Mouse (Mus musculus): Measurements from ENCODE around the gene Grhl3. TPM values are rescaled to one million over a fixed set of nuclear protein-coding genes. Genes with fewer than 3 reads are reported as not detected.
A peak's percentile ranks its signal among the peaks of the same experiment; 100 is the strongest.

The Grhl3 gene
- polyA plus RNA-seq, 1 experiment from 2014 or later, result 0.55 TPM

DNA sequence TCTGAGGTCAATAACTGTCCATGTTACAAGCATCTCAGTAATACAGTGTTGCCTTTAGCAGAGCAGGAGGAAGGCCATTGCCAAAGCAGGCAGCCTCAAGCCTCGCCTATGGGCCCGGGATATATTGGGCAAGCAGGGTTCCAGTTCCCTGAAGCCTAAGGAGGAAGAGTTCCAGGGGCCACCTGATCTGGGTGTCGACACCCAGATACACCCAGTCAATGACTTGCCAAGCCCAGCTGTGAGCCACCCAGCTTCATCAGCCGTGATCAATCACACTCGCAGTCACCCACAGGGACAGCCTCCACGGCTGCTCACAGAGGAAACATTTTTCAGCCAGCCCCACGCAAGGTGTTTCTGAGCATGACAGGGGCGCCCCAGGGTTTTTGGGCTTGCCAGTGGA lies 5.9 kb downstream of the Grhl3 start:
- Histone ChIP-seq H3K27ac (ENCODE audit: low read depth, low read length) (no peak overlapping the region), H3K4me3 (ENCODE audit: low read depth, low read length) (no peak overlapping the region), H3K4me2 (ENCODE audit: low read length) (no peak overlapping the region), H3K9me3 (replicated peaks; ENCODE audit: control insufficient read depth, low read length) (no peaks in the 10 kb centered on the region), H3K36me3 (ENCODE audit: control insufficient read depth, insufficient read depth, low read length) (no peaks in the 10 kb centered on the region), H3K9ac (ENCODE audit: low read length) (no peak overlapping the region), H3K27me3 (replicated peaks; ENCODE audit: control insufficient read depth, insufficient read depth, low read length) (peaks cover 7% of the 10 kb centered on the region), H3K4me1 (ENCODE audit: control insufficient read depth, insufficient read depth, low read length) (peaks cover 25% of the 10 kb centered on the region)
- 75% methylated on average over 8 of the region's 8 CpGs for whole genome bisulfite sequencing
- no peak for DNase-seq (ENCODE audit: low spot score)
- no peak for ATAC-seq

DNA sequence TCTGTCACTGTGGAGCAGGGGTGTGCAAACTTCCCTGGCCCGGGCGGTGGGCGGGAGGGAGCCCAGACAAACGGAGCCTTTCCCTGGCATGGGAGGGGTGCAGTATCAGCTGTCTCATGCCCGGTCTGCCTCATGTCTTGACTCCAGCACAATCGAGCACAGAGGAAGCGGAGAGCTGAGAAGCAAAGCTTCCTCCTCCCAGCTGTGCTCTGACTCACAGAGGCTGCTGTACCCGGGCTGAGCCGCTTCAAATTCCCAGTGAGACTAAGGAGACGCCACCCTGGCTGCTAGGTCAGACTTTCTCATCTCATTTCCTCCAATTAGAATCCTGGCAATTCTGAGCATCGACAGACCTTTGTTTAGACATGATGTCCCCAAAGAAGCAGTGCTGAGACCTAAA lies 6.4 kb downstream of the Grhl3 start:
- ATAC-seq, result no peak
- H3K4me3 ChIP-seq (ENCODE audit: low read depth, low read length), result no peak overlapping the region
- WGBS, result 55% methylated on average over 11 of the region's 11 CpGs
- no peak overlapping the region for H3K4me2 ChIP-seq (ENCODE audit: low read length)
- DNase-seq (ENCODE audit: low spot score), result no peak
- H3K9me3 ChIP-seq (replicated peaks; ENCODE audit: control insufficient read depth, low read length), result no peaks in the 10 kb centered on the region
- no peaks in the 10 kb centered on the region for H3K36me3 ChIP-seq (ENCODE audit: control insufficient read depth, insufficient read depth, low read length)
- no peak overlapping the region for H3K27ac ChIP-seq (ENCODE audit: low read depth, low read length)
- peaks cover 23% of the 10 kb centered on the region for H3K4me1 ChIP-seq (ENCODE audit: control insufficient read depth, insufficient read depth, low read length)
- no peak overlapping the region for H3K9ac ChIP-seq (ENCODE audit: low read length)
- H3K27me3 ChIP-seq (replicated peaks; ENCODE audit: control insufficient read depth, insufficient read depth, low read length), result peaks cover 3% of the 10 kb centered on the region

DNA sequence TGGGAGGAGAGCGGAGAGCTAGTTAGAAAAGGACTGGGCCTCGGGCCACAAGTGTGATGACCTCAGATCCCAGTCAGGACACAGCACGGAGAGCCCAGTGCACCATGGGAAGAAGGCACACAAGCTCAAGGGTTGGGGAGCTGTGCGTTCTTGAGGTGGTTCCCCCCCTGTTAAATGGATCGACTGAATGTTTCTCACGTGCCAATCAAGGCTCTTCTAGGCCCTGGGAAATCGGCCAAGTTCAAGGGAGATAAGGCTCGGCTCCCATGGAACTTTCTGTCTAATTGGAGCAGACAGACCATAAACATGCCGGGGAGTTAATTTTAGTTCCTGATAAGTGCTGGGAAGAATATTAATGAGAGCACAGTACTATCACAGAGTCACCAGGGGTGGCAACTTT lies 8.0 kb downstream of the Grhl3 start:
- H3K4me3 ChIP-seq (ENCODE audit: low read depth, low read length), result no peak overlapping the region
- H3K4me1 ChIP-seq (ENCODE audit: control insufficient read depth, insufficient read depth, low read length), result peaks cover 18% of the 10 kb centered on the region
- no peak overlapping the region for H3K27ac ChIP-seq (ENCODE audit: low read depth, low read length)
- no peak overlapping the region for H3K4me2 ChIP-seq (ENCODE audit: low read length)
- H3K36me3 ChIP-seq (ENCODE audit: control insufficient read depth, insufficient read depth, low read length), result no peaks in the 10 kb centered on the region
- WGBS, result 23% methylated on average over 9 of the region's 9 CpGs
- ATAC-seq, result no peak
- peak; percentile 61 for DNase-seq (ENCODE audit: low spot score)
- no peak overlapping the region for H3K9ac ChIP-seq (ENCODE audit: low read length)
- no peaks in the 10 kb centered on the region; the same call in 1 of the 2 replicates for H3K27me3 ChIP-seq (replicated peaks; ENCODE audit: control insufficient read depth, insufficient read depth, low read length)
- no peaks in the 10 kb centered on the region for H3K9me3 ChIP-seq (replicated peaks; ENCODE audit: control insufficient read depth, low read length)

DNA sequence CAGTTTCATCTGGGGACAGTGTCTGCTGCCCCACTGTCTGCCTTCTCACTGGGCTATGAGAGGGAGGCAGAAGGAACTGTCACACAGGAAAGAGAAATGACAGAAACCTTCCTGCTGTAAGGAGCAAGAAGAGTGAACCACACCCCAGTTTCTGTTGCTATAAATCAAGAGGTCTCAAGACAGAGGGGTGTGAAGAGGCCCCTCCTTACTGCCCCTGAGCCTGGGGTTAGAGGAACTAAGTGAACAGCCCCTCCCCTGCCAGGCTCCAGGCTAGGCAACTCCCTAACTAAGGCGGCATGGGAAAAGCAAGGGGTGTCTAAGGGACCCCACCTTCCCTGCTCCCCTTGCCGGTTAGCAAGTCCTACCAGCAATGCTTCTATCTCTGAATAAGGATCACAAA lies 9.6 kb downstream of the Grhl3 start:
- Histone ChIP-seq H3K9me3 (replicated peaks; ENCODE audit: control insufficient read depth, low read length) (no peaks in the 10 kb centered on the region), H3K4me2 (ENCODE audit: low read length) (no peak overlapping the region), H3K9ac (ENCODE audit: low read length) (no peak overlapping the region), H3K27ac (ENCODE audit: low read depth, low read length) (no peak overlapping the region), H3K4me1 (ENCODE audit: control insufficient read depth, insufficient read depth, low read length) (peaks cover 6% of the 10 kb centered on the region; the same call in 1 of the 2 replicates), H3K4me3 (ENCODE audit: low read depth, low read length) (no peak overlapping the region), H3K27me3 (replicated peaks; ENCODE audit: control insufficient read depth, insufficient read depth, low read length) (no peaks in the 10 kb centered on the region), H3K36me3 (ENCODE audit: control insufficient read depth, insufficient read depth, low read length) (no peaks in the 10 kb centered on the region)
- 62% methylated on average over 2 of the region's 2 CpGs for WGBS
- no peak for DNase-seq (ENCODE audit: low spot score)
- ATAC-seq, result no peak

DNA sequence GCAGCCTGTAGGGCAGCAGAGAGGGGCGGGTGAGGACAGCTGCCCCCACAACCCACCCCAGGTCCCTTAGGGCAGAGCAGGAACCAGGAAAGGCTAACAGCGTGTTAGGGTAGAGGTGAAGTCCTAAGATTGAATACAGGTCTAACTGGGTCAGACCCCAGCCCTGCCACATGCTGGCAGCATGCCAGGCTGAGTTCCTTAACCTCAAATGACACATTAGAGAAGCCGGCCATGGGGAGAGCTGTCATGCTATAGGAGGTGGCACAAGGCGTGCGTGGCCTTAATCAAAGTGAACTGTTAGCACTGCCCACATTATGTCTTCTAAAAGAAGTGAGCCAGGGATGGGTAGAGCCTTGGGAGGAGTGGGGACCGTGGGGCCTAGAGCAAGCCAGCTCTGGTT lies 24.1 kb downstream of the Grhl3 start:
- peaks cover 16% of the 10 kb centered on the region for H3K4me1 ChIP-seq (ENCODE audit: control insufficient read depth, insufficient read depth, low read length)
- no peak overlapping the region for H3K4me3 ChIP-seq (ENCODE audit: low read depth, low read length)
- H3K4me2 ChIP-seq (ENCODE audit: low read length), result no peak overlapping the region
- 0 out of 2 replicates have a peak, but pooled peaks cover 5% of the 10 kb centered on the region for H3K27me3 ChIP-seq (replicated peaks; ENCODE audit: control insufficient read depth, insufficient read depth, low read length)
- H3K9me3 ChIP-seq (replicated peaks; ENCODE audit: control insufficient read depth, low read length), result no peaks in the 10 kb centered on the region
- H3K27ac ChIP-seq (ENCODE audit: low read depth, low read length), result no peak overlapping the region
- H3K9ac ChIP-seq (ENCODE audit: low read length), result no peak overlapping the region
- DNase-seq (ENCODE audit: low spot score) (no peak), ATAC-seq (no peak)
- 69% methylated on average over 6 of the region's 6 CpGs for WGBS
- no peaks in the 10 kb centered on the region for H3K36me3 ChIP-seq (ENCODE audit: control insufficient read depth, insufficient read depth, low read length)

DNA sequence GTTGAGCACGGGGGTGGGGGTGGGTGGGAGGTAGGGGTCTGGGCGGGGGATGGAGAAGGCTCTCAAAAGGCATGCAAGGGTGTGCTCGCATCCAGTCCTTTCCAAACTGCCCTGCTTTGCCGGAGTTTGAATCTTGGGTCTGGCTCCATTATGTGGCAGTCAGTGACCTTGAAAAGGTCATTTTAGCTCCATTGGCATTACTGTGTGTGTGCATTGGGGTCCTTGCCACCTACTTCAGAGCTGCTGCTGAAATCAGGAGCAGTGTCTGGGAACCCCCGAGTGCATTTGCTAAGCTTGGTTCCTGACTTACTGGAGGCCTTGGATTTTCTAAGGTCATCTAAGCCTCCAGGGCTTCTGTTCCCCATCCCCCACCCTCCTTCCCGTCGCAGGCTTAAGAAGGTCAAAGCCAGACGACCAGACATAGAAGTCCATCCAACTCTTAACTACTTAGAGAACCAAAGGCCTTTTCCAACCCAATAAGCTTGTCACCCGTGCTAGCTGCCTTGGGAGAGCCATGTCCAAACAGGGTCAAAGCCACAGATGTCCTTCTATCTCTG lies 24.8 kb downstream of the Grhl3 start:
- no peak overlapping the region for H3K9ac ChIP-seq (ENCODE audit: low read length)
- no peak overlapping the region for H3K27ac ChIP-seq (ENCODE audit: low read depth, low read length)
- H3K4me1 ChIP-seq (ENCODE audit: control insufficient read depth, insufficient read depth, low read length), result peaks cover 16% of the 10 kb centered on the region

DNA sequence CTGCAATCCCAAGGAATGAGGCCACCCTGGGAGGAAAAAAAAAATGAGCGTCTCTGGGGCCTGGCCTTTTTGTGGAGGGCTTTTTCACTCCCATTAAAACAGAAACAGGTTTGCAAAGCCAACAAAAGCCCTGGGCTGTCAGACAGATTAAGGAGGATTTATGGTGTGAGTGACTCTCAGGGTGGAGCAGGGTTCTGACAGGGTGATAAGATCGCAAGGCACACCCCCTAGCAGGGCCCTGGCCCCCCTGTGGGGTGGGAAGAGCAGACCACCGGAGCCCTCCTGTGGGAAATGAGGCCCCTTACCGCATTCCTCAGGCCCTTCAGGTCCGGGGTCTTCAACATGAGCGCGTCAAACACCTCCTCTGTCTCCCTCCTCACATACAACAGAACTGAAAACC lies 25.3 kb downstream of the Grhl3 start:
- ATAC-seq (no peak), DNase-seq (ENCODE audit: low spot score) (no peak)
- Histone ChIP-seq H3K4me1 (ENCODE audit: control insufficient read depth, insufficient read depth, low read length) (peaks cover 16% of the 10 kb centered on the region), H3K36me3 (ENCODE audit: control insufficient read depth, insufficient read depth, low read length) (no peaks in the 10 kb centered on the region), H3K4me2 (ENCODE audit: low read length) (no peak overlapping the region), H3K9me3 (replicated peaks; ENCODE audit: control insufficient read depth, low read length) (no peaks in the 10 kb centered on the region), H3K9ac (ENCODE audit: low read length) (no peak overlapping the region), H3K4me3 (ENCODE audit: low read depth, low read length) (no peak overlapping the region), H3K27ac (ENCODE audit: low read depth, low read length) (no peak overlapping the region), H3K27me3 (replicated peaks; ENCODE audit: control insufficient read depth, insufficient read depth, low read length) (0 out of 2 replicates have a peak, but pooled peaks cover 5% of the 10 kb centered on the region)
- 16% methylated on average over 7 of the region's 7 CpGs for WGBS

More for the DNA sequence above, 24.8 kb downstream of the Grhl3 start:
- H3K4me2 ChIP-seq (ENCODE audit: low read length), result no peak overlapping the region
- H3K4me3 ChIP-seq (ENCODE audit: low read depth, low read length), result no peak overlapping the region
- ATAC-seq (no peak), DNase-seq (ENCODE audit: low spot score) (no peak)
- H3K9me3 ChIP-seq (replicated peaks; ENCODE audit: control insufficient read depth, low read length), result no peaks in the 10 kb centered on the region
- H3K36me3 ChIP-seq (ENCODE audit: control insufficient read depth, insufficient read depth, low read length), result no peaks in the 10 kb centered on the region
- 40% methylated on average over 9 of the region's 9 CpGs for WGBS
- H3K27me3 ChIP-seq (replicated peaks; ENCODE audit: control insufficient read depth, insufficient read depth, low read length), result 0 out of 2 replicates have a peak, but pooled peaks cover 5% of the 10 kb centered on the region

DNA sequence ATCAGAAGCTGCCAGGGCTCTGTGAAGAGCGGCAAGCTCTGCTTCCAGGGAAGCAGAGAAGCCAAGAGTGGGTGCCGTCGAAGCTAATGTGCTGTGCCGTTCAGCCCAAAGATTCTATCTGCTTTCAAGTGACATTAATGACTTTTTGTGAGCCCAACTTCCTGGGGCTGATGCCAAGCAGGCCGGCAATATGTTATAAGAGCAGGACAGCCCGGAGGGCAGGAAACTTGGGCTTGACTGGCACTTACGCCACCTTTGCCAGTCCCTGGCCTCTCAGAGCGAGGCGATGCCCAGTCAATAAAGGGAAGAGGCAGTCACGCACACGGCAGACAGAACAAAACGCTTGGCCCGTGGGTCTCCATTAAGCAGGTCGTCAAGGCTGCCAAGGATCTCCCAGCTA lies 25.9 kb downstream of the Grhl3 start:
- WGBS, result 45% methylated on average over 14 of the region's 14 CpGs
- peaks cover 16% of the 10 kb centered on the region for H3K4me1 ChIP-seq (ENCODE audit: control insufficient read depth, insufficient read depth, low read length)
- no peak for ATAC-seq

DNA sequence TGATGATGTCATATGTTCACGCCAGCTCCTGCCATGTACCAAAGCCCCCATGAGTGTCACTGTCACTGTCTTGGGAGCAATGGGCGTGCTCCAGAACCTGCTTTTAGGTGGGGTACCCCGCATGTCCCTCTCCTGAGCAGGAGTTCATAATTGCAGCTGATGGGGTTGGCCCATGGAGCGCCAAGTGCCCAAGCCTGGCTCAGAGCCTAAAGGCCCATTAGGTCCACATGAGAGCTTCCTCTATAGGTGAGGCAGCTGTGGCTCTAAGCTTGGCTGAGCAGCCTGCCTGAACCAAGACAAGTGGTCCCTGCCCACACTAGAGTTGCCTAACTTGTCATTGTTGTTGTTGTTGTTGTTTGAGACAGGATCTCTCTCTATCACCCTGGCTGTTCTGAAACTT lies 26.6 kb downstream of the Grhl3 start:
- ATAC-seq (no peak), DNase-seq (ENCODE audit: low spot score) (no peak)
- Histone ChIP-seq H3K27me3 (replicated peaks; ENCODE audit: control insufficient read depth, insufficient read depth, low read length) (0 out of 2 replicates have a peak, but pooled peaks cover 5% of the 10 kb centered on the region), H3K9ac (ENCODE audit: low read length) (no peak overlapping the region), H3K4me1 (ENCODE audit: control insufficient read depth, insufficient read depth, low read length) (peaks cover 14% of the 10 kb centered on the region), H3K27ac (ENCODE audit: low read depth, low read length) (no peak overlapping the region), H3K4me2 (ENCODE audit: low read length) (no peak overlapping the region), H3K9me3 (replicated peaks; ENCODE audit: control insufficient read depth, low read length) (no peaks in the 10 kb centered on the region), H3K4me3 (ENCODE audit: low read depth, low read length) (no peak overlapping the region), H3K36me3 (ENCODE audit: control insufficient read depth, insufficient read depth, low read length) (no peaks in the 10 kb centered on the region)
- WGBS, result 68% methylated on average over 4 of the region's 4 CpGs

More for the DNA sequence above, 25.9 kb downstream of the Grhl3 start:
- H3K9me3 ChIP-seq (replicated peaks; ENCODE audit: control insufficient read depth, low read length), result no peaks in the 10 kb centered on the region
- H3K27ac ChIP-seq (ENCODE audit: low read depth, low read length), result no peak overlapping the region
- no peak overlapping the region for H3K4me3 ChIP-seq (ENCODE audit: low read depth, low read length)
- H3K27me3 ChIP-seq (replicated peaks; ENCODE audit: control insufficient read depth, insufficient read depth, low read length), result 0 out of 2 replicates have a peak, but pooled peaks cover 5% of the 10 kb centered on the region
- H3K36me3 ChIP-seq (ENCODE audit: control insufficient read depth, insufficient read depth, low read length), result no peaks in the 10 kb centered on the region
- DNase-seq (ENCODE audit: low spot score), result no peak
- H3K4me2 ChIP-seq (ENCODE audit: low read length), result no peak overlapping the region
- H3K9ac ChIP-seq (ENCODE audit: low read length), result no peak overlapping the region

Data from forebrain, embryonic 14.5 days (tissue).